Mouse (Mus musculus) gastrocnemius, adult 2 months (tissue): ENCODE results near the gene Phlpp1. TPM values are rescaled to one million over a fixed set of nuclear protein-coding genes. Genes with fewer than 3 reads are reported as not detected.
A peak's percentile ranks its signal among the peaks of the same experiment; 100 is the strongest.
"Not testable (repeated sequence)": the region's sequence is repeated elsewhere in the genome, so short reads cannot be mapped to it uniquely, and the experiment has no call there.

Experiments used
- DNase-seq: peaks from one replicate; pipeline ENCODE4 v3.0.0; 2022
- H3K27ac ChIP-seq: fragments of 200-600 bp; 2 replicates; pipeline ENCODE4 v1.8.1; 2022; ENCODE audit warnings: mild to moderate bottlenecking
- H3K4me3 ChIP-seq: fragments of 200-600 bp; 2 replicates; pipeline ENCODE4 v1.8.1; 2022; ENCODE audit warnings: mild to moderate bottlenecking, moderate library complexity
- CTCF ChIP-seq: fragments of 200-600 bp; IDR thresholded peaks from 2 replicates; pipeline ENCODE4 v1.8.1; 2022; ENCODE audit warnings: antibody characterized with exemption, mild to moderate bottlenecking, moderate library complexity
- intact Hi-C: fragments of 180-260 bp; cut with DNase I; formaldehyde crosslinking; loops from one replicate; pipeline ENCODE4 v1.15.1; 2025
- total RNA-seq, 2 experiments: library from RNA; stranded (reverse); gene quantifications; 2 replicates each; pipeline ENCODE4 v1.2.3; 2021

Gene Phlpp1
- total RNA-seq, 2 experiments from 2014 or later = 8.1 to 9.0 TPM

DNA sequence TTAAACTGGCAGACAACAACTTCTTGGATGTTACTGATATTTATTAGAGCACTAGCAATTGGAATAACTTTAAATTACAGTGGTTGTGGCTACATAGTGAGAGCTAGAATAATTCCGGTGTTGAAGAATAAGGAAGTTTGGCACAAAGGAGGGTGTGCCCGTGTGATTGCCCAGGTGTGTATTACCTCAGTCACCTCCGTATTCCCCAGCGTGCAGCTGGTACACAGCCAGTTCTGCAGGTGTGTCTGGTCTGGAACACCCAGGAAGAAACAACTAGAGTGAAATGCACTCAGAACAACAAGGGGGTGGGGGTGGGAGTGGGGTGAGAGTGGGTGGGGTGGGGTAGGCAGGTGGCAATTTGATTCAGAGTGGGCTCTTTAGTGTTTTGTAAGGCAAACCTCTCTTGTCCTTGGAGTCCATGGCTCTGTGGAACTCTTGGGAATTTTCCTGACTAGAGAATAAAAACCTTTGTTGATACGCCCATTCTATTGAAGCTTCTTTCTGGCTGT is 107.1 kb downstream of the Phlpp1 start:
- TF ChIP-seq CTCF = no peak
- Histone ChIP-seq H3K4me3 (no peak overlapping the region), H3K27ac (no peak overlapping the region)
- intact Hi-C loops = no loop called here
- DNase-seq = no peak

DNA sequence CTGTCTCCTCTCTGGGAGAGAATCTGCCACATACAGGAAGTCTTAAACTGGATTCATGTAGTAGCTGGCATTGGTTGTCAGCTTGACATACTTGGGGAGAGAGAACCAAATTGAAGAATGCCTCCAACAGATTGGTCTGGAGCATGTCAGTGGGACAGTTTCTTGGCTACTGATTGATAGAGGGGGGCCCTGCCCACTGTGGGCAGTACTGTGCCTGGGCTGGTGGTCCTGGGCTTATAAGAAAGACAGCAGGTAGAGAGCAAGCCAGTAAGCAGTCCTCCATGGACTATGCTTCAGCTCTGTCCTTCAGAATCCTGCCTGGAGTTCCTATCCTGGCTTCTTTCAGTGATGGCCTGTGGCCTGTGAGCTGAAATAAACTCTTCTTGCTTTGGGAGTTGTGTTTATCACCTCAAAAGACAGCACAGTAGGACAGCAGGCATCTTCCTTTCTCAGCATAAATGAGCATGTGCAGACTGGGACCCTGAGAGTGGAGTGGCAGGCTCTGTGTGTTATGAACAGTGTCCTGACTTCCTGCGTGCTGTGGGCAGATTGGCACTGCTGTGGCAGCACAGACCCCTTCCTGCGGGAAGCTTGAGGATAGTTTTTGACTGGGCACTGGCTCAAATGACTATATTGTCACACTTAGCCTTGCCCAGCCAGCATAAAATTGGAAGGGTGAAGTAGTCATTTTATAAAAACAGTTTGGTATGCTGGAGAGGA is 108.0 kb downstream of the Phlpp1 start:
- Histone ChIP-seq H3K4me3 (no peak overlapping the region), H3K27ac (peak overlapping the region; percentile 41)
- no peak for DNase-seq
- no peak for TF ChIP-seq CTCF
- intact Hi-C loops = no loop called here

DNA sequence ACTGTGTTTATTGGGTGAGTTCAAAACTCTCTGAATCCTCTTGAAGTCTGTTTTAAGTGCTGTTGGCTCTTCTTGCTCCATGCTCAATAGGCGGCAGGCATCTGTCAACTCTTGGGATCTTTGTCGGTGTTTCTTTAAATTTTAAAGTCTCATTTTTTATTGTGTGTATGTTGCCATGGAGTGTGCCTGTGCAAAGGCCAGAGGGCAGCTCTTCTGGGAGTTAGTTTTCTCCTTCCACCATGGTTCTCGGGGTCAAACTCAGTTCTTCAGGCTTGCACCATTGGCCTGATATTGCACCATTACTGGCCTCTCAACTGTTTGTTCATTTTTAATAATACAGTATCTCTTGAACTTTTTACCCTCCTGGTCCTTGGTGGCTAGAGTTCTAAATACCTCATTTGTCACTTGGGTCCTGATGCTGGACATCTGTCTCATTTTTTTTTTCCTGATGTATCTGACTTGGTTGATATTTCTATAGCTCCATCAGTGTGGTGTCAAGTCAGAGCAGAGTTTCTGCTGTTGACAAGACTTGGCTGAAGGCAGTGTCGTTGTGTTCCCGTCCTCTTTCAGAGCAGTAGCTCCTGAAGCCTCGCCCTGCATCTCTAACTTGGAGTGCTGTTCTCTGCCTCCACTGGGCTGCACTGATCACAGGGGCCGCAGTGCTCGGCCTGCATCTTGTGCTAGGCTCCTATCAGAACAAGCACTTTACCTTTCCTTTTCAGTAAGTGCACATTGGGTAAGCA is 108.8 kb downstream of the Phlpp1 start:
- DNase-seq = peak; percentile 50
- intact Hi-C loops = no loop called here
- Histone ChIP-seq H3K4me3 (no peak overlapping the region), H3K27ac (peak overlapping the region; percentile 41)
- TF ChIP-seq CTCF = no peak

DNA sequence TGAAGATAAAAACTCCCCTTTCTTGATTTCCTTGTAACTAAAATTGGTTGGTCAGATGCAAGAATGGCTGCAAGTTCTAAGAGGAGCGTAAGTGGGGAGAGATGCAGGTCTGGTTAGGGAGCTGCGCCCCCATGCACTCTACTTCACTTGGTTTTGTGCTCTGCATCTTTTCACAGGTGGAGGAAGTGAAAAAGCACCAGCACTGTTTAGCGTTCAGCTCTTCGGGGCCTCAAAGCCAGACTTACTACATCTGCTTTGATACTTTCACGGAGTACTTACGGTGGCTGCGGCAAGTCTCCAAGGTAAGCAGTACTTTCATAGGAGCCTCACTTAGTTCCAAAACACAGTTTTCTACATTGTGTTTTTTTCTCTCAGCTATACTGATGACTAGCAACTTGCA is 115.3 kb downstream of the Phlpp1 start:
- Histone ChIP-seq H3K4me3 (no peak overlapping the region), H3K27ac (no peak overlapping the region)
- DNase-seq = no peak
- no peak for TF ChIP-seq CTCF
- intact Hi-C loops = no loop called here

DNA sequence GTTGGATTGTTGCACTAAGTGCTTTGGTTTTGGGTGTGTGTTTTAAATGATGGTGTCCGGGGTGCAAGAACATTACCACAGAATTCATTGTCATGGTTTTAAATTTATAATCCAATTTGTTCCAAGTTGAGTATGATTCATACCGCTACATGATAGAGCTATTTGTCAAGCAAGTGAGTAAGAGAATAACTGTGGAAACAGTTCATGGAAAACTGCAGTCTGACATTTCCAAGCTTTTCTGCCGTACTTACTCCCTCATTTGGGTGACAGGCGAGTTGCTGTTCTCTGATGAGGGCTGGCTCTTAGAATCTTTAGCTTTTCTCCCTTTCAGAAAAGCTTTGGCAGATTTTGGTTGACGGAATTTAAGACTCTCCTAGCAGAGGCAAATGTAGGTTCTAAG is 117.5 kb downstream of the Phlpp1 start:
- no peak for TF ChIP-seq CTCF
- H3K27ac ChIP-seq = 0 out of 2 replicates have a peak overlapping the region, but pooled peaks have one; percentile 16
- DNase-seq = no peak
- intact Hi-C loops = no loop called here
- no peak overlapping the region for H3K4me3 ChIP-seq

DNA sequence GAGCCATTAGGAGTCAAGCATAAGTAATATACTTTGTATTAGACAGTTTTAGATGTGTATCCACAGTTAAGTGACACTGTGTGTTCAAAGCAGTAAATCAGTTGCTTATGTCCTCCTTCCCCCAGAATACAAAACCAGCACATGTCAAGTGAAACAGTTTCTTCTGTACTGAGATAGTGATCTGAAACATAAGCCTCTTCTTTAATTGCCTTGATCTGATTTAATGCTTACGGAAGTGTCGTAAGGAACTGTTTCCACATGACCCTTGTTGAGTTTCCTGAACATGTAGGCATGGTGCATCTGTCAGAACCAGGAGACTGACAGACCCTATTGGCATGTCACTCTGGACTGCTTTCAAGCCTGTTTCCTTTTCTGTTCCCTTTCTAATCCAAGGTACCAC is 118.0 kb downstream of the Phlpp1 start:
- no peak for DNase-seq
- intact Hi-C loops = no loop called here
- no peak for TF ChIP-seq CTCF
- Histone ChIP-seq H3K27ac (0 out of 2 replicates have a peak overlapping the region, but pooled peaks have one; percentile 16), H3K4me3 (no peak overlapping the region)

DNA sequence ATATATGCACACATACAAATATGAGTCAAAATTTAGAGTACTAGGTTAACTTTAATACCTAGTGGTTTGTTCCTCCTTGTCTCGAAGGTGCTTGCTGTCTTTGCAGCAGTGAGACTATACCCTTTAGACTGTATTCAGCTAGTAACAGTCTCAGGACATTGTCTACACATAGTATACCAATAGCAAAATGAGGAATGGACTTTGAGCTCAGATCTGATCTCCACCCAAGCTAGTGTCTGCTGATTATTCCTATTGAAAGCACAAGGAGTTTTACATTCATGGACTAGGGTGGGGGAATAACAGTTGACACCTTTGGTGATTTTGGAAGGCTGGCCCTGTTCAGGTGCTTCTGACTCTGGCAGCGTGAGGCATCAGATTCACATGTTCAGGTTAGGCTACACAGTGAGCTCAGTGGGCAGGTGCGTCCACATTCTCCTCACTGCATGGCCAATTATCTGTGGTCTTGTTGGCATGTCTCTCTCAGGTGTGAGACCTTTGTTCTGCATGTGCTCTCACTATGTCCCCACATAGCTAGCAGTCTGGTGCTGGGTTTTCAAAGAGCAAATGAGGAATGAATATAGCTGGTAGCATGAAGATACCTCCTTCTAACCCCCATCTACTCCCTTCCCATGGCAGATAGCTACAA is 138.0 kb downstream of the Phlpp1 start:
- Histone ChIP-seq H3K4me3 (no peak overlapping the region), H3K27ac (no peak overlapping the region)
- no peak for DNase-seq
- no peak for TF ChIP-seq CTCF
- intact Hi-C loops = no loop called here

DNA sequence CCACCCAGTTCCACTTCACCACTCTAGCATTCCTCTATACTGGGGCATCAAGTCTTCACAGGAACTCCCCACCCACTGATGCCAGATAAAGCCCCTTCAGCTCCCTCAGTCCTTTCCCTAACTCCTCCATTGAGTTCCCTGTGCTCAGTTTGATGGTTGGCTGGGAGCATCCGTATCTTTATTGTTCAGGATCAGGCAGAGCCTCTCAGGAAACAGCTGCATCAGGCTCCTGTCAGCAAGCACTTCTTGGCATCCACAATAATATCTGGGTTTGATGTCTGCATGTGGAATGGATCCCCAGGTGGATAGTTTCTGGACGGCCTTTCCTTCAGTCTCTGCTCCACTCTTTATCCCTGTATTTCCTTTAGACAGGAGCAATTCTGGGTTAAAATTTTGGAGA is 138.7 kb downstream of the Phlpp1 start:
- TF ChIP-seq CTCF = no peak
- no peak for DNase-seq
- intact Hi-C loops = no loop called here
- Histone ChIP-seq H3K27ac (no peak overlapping the region), H3K4me3 (no peak overlapping the region)

DNA sequence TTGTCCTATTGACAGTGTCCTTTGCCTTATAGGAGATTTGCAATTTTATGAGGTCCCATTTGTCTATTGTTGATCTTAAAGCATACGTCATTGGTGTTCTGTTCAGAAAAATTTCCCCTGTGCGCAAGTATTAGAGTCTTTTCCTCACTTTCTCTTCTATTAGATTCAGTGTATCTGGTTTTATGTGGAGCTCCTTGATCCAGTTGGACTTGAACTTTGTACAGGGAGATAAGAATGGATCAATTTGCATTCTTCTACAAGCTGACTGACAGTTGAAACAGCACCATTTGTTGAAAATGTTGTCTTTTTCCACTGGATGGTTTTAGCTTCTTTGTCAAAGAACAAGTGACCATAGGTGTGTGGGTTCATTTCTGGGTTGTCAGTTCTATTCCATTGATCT is 140.3 kb downstream of the Phlpp1 start:
- H3K4me3 ChIP-seq, H3K27ac ChIP-seq, intact Hi-C loops, DNase-seq: not testable (repeated sequence)

DNA sequence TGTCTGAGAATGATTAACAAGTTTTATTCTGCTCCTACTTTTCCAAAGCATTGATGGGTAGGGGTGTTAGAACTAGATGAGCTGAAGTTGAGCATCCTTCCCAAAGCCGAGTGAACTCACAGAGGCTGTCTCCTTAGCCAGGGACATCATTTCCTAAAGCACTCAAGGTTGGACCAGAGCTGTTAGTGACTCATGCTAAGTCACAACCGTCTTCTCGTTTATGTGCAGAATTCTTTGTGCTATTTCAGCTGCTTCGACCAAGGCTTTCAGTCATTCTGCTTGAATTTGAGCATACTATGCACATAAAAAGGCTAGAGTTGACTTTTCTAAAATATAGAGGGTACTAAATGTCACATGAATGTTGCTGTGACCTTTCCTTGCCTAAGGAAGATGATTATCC is 142.9 kb downstream of the Phlpp1 start:
- TF ChIP-seq CTCF = no peak
- DNase-seq = no peak
- intact Hi-C loops = no loop called here
- Histone ChIP-seq H3K4me3 (no peak overlapping the region), H3K27ac (no peak overlapping the region)

DNA sequence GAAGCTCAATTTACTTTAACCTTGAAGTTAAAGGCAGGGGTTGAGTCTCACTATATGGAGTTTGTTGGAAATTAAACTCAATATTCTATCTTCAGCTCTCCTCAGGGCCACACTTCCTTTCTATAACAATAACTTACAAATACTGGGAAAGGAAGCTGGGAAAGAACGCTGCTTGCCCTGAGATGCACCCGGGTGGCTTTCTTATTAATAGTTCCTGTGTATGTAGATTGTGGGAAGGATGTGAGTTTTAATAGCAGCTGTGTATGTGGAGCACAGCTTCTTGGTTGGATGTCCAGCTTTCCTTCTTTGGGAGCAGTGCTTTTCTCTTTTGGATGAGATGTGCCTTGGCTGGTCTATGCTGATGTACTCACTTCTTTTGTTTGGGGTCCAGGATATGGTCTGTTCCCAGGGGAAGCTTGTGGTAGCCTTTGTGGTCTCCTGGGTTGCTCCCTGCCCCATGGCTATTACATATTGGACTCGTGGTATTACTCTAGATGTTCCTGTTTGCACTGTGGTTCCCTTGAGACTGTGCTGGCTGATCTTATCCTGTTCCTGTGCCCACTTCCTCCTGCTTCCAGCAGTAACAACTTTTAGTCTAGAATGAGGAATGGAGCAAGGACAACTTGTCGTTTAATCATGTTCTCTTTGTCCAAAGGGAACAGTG is 145.2 kb downstream of the Phlpp1 start:
- TF ChIP-seq CTCF = no peak
- DNase-seq = peak; percentile 53
- Histone ChIP-seq H3K27ac (peak overlapping the region; percentile 79), H3K4me3 (peak overlapping the region; percentile 2; the same call in 1 of the 2 replicates)
- intact Hi-C loops = no loop called here

DNA sequence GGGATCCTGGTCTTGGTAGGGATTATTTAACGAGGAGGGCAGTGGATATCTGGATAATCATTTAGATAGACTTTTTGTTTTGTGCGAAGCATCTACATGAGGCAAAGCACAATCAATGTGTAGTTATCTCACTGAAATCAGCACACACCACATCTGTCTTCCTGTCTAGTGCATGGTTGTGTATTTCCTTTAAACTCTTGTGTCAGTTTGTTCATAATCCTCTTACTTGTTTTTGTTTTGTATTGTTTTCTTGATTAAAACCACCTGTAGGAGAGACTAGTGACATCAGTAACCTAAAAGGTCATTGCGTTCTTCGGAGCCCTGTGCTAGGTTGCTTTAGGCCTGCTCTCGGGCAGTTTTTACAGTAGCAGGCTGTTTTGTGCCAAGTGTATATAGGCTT is 146.8 kb downstream of the Phlpp1 start:
- intact Hi-C loops = no loop called here
- H3K27ac ChIP-seq = peak overlapping the region; percentile 79
- DNase-seq = no peak
- H3K4me3 ChIP-seq = no peak overlapping the region
- no peak for TF ChIP-seq CTCF
